Comparison of ENCODE assay signal across 21 mouse cellular contexts in the genomic region with DNA sequence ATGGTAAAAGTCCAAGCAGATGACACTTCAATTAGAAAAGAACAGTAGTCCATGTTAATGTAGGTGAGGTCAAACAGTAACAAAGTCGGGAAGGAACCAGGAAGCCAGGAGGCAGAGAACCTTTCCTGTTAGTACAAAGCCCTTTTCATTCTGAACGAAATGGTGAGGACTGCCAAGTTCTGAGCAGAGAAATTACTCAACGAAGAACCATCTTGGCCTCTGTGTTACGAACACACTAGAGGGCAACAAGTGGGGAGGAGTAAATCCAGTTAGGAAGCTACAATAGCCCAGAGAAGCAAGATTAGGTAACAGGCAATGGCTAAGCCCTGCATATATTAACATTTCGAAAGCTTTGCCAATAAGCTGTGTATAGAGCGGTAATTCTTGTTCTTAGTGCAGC. TPM values are rescaled to one million over a fixed set of nuclear protein-coding genes. Genes with fewer than 3 reads are reported as not detected.
DNase-seq lines count a peak whose midpoint lies in the region; ATAC-seq lines count a peak whose summit lies in the region.
"Had no signal": no experiment of that assay in that cellular context is flagged by ENCODE, and none has a peak within 500 bp of the region (broad histone marks: within the 10 kb centered on the region; RNA-seq: fewer than 3 reads in every experiment).

No protein-coding gene starts in this region.

- peak; percentile 39 for DNase-seq in kidney, adult 11 months
- DNase-seq in Muller cell, postnatal 12 days (ENCODE audit: inconsistent ontology term) = peak; percentile 58
- DNase-seq in adipocyte (ENCODE audit: low spot score) = peak; percentile 57
- no peak for DNase-seq in midbrain, embryonic 11.5 days (ENCODE audit: low spot score, missing footprints)
- DNase-seq: adrenal gland, adult 2 months; cerebellum, adult 18-20 months; gastrocnemius, postnatal 10 days; heart, postnatal 14 days; midbrain, embryonic 14.5 days; retina, postnatal 1 day; right cerebral cortex, postnatal 4 days; thymus, postnatal 4 days had no signal

- H3K9me3 ChIP-seq in kidney, embryonic 14.5 days (ENCODE audit: control insufficient read depth, low read length) = no peaks in the 10 kb centered on the region
- H3K9me3 ChIP-seq in lung, embryonic 15.5 days = no peaks in the 10 kb centered on the region
- no peaks in the 10 kb centered on the region for H3K9me3 ChIP-seq in midbrain, embryonic 11.5 days (ENCODE audit: control insufficient read depth, low read length)
- H3K9me3 ChIP-seq: hindbrain, embryonic 15.5 days had no signal

- no peak overlapping the region for H3K9ac ChIP-seq in kidney, embryonic 14.5 days (ENCODE audit: low read depth, low read length)
- H3K9ac ChIP-seq in lung, embryonic 15.5 days = no peak overlapping the region
- H3K9ac ChIP-seq in midbrain, embryonic 11.5 days (ENCODE audit: low read length) = no peak overlapping the region
- H3K9ac ChIP-seq: hindbrain, embryonic 15.5 days; liver, embryonic 14.5 days had no signal

- no peaks in the 10 kb centered on the region for H3K36me3 ChIP-seq in kidney, embryonic 14.5 days (ENCODE audit: control insufficient read depth, insufficient read depth, low read length)
- no peaks in the 10 kb centered on the region for H3K36me3 ChIP-seq in lung, embryonic 15.5 days
- no peaks in the 10 kb centered on the region for H3K36me3 ChIP-seq in midbrain, embryonic 11.5 days (ENCODE audit: control insufficient read depth, insufficient read depth, low read length)
- H3K36me3 ChIP-seq: hindbrain, embryonic 15.5 days had no signal

- no peaks in the 10 kb centered on the region for H3K27me3 ChIP-seq in kidney, embryonic 14.5 days (ENCODE audit: control insufficient read depth, insufficient read depth, low read length)
- H3K27me3 ChIP-seq in lung, embryonic 15.5 days = no peaks in the 10 kb centered on the region
- H3K27me3 ChIP-seq in midbrain, embryonic 11.5 days (ENCODE audit: control insufficient read depth, insufficient read depth, low read length) = no peaks in the 10 kb centered on the region
- H3K27me3 ChIP-seq: hindbrain, embryonic 15.5 days had no signal

- H3K27ac ChIP-seq in kidney, embryonic 14.5 days (ENCODE audit: low read depth, low read length) = no peak overlapping the region
- no peak overlapping the region for H3K27ac ChIP-seq in lung, embryonic 15.5 days
- no peak overlapping the region for H3K27ac ChIP-seq in midbrain, embryonic 11.5 days (ENCODE audit: low read depth, low read length)
- H3K27ac ChIP-seq: hindbrain, embryonic 15.5 days; liver, embryonic 14.5 days had no signal

- no peak overlapping the region for H3K4me3 ChIP-seq in kidney, embryonic 14.5 days (ENCODE audit: low read length)
- no peak overlapping the region for H3K4me3 ChIP-seq in lung, embryonic 15.5 days
- no peak overlapping the region for H3K4me3 ChIP-seq in midbrain, embryonic 11.5 days (ENCODE audit: low read depth, low read length)
- H3K4me3 ChIP-seq: erythroblast, embryonic 14.5 days; hindbrain, embryonic 15.5 days; myocyte had no signal

- no peak overlapping the region for H3K4me2 ChIP-seq in kidney, embryonic 14.5 days (replicated peaks; ENCODE audit: low read depth, low read length)
- no peak overlapping the region for H3K4me2 ChIP-seq in lung, embryonic 15.5 days
- no peak overlapping the region for H3K4me2 ChIP-seq in midbrain, embryonic 11.5 days
- H3K4me2 ChIP-seq: hindbrain, embryonic 15.5 days had no signal

- no peaks in the 10 kb centered on the region for H3K4me1 ChIP-seq in kidney, embryonic 14.5 days (ENCODE audit: control insufficient read depth, insufficient read depth, low read length)
- peaks cover 8% of the 10 kb centered on the region for H3K4me1 ChIP-seq in lung, embryonic 15.5 days
- H3K4me1 ChIP-seq in midbrain, embryonic 11.5 days (ENCODE audit: control insufficient read depth, insufficient read depth, low read length) = no peaks in the 10 kb centered on the region
- H3K4me1 ChIP-seq: hindbrain, embryonic 15.5 days had no signal

- no peak for ATAC-seq in kidney, embryonic 14.5 days (ENCODE audit: low FRiP score, low TSS enrichment)
- 0 out of 2 replicates have a peak, but pooled peaks have one; percentile 27 for ATAC-seq in lung, embryonic 15.5 days (ENCODE audit: borderline replicate concordance, extremely low read depth, low FRiP score, low TSS enrichment)
- no peak for ATAC-seq in activated CD4-positive, CD25-positive, alpha-beta regulatory T cell, adult 4 months
- no peak for ATAC-seq in midbrain, embryonic 11.5 days (ENCODE audit: low FRiP score)
- no peak for ATAC-seq in granulocyte monocyte progenitor cell, adult 5-6 weeks (replicated peaks; ENCODE audit: poor library complexity, severe bottlenecking)

- 80% methylated on average over 6 of the region's 6 CpGs for WGBS in kidney, embryonic 14.5 days
- WGBS in lung, embryonic 15.5 days = 56% methylated on average over 6 of the region's 6 CpGs
- WGBS in midbrain, embryonic 11.5 days = 69% methylated on average over 6 of the region's 6 CpGs

RNA-seq across cellular contexts. Expression of a gene that starts 57.0 kb away (rescaled TPM):
- 4.5 and 8.4 TPM in 2 replicates for polyA plus RNA-seq in kidney, embryonic 14.5 days (2014; fragmentation: Nextera tagmentation; extraction: Ambion mirVana)
- 31.6 and 32.6 TPM in 2 replicates for polyA plus RNA-seq in lung, embryonic 15.5 days (2015; fragmentation: Nextera tagmentation; extraction: Ambion mirVana)
- polyA plus RNA-seq in activated CD4-positive, CD25-positive, alpha-beta regulatory T cell, adult 4 months (2017; shearing (Covaris generic)) = not detected
- 14.3 and 16.1 TPM in 2 replicates for polyA plus RNA-seq in midbrain, embryonic 11.5 days (2014; fragmentation: Nextera tagmentation; extraction: Ambion mirVana)
- not detected in 2 replicates for total RNA-seq in granulocyte monocyte progenitor cell, adult 5-6 weeks (2014; fragmentation: Nextera tagmentation)
- total RNA-seq in granulocyte monocyte progenitor cell, adult 5-6 weeks (2017) = not detected in 2 replicates
- total RNA-seq: neutrophil, adult 5-6 weeks had no signal
